Mouse (Mus musculus): Measurements from ENCODE around the gene Lrtm1.

The Lrtm1 gene

GRCm38 (mm10) chr14:29017883-29018282 is at the start of gene Lrtm1:
TSS of gene Lrtm1 (plus strand) at chr14:29018208.
- no peak for DNase-seq

GRCm38 (mm10) chr14:28969247-28969646 is 48.8 kb upstream of the Lrtm1 start:
- DNase-seq, result no peak

- DNase-seq, result no peak
Measured at GRCm38 (mm10) chr14:28972620-28973019, 45.4 kb upstream of the Lrtm1 start.

- no peak for DNase-seq
Measured at GRCm38 (mm10) chr14:28979230-28979629, 38.8 kb upstream of the Lrtm1 start.

GRCm38 (mm10) chr14:28980482-28980881 is 37.5 kb upstream of the Lrtm1 start:
- no peak for DNase-seq

- DNase-seq, result no peak
Measured at GRCm38 (mm10) chr14:28984276-28984675, 33.7 kb upstream of the Lrtm1 start.

- no peak for DNase-seq
Measured at GRCm38 (mm10) chr14:28988211-28988900, 29.7 kb upstream of the Lrtm1 start.

- DNase-seq, result no peak
Measured at GRCm38 (mm10) chr14:28996569-28996968, 21.4 kb upstream of the Lrtm1 start.

- DNase-seq, result no peak
Measured at GRCm38 (mm10) chr14:29005228-29005840, 12.7 kb upstream of the Lrtm1 start.

- DNase-seq, result no peak
Measured at GRCm38 (mm10) chr14:29009644-29010043, 8.4 kb upstream of the Lrtm1 start.

- no peak for DNase-seq
Measured at GRCm38 (mm10) chr14:29013161-29013560, 4.8 kb upstream of the Lrtm1 start.

GRCm38 (mm10) chr14:29014680-29015079 is 3.3 kb upstream of the Lrtm1 start:
- DNase-seq, result no peak

GRCm38 (mm10) chr14:29015896-29016295 is 2.1 kb upstream of the Lrtm1 start:
- DNase-seq, result no peak

- DNase-seq, result no peak
Measured at GRCm38 (mm10) chr14:29018316-29019000, 450 bp downstream of the Lrtm1 start.

- DNase-seq, result no peak
Measured at GRCm38 (mm10) chr14:29021295-29021694, 3.3 kb downstream of the Lrtm1 start.

GRCm38 (mm10) chr14:29023246-29023645 is 5.2 kb downstream of the Lrtm1 start:
- no peak for DNase-seq

- no peak for DNase-seq
Measured at GRCm38 (mm10) chr14:29025335-29025734, 7.3 kb downstream of the Lrtm1 start.

- no peak for DNase-seq
Measured at GRCm38 (mm10) chr14:29027276-29027675, 9.3 kb downstream of the Lrtm1 start.

- DNase-seq, result no peak
Measured at GRCm38 (mm10) chr14:29028391-29029106, 10.5 kb downstream of the Lrtm1 start.

- no peak for DNase-seq
Measured at GRCm38 (mm10) chr14:29029107-29029469, 11.1 kb downstream of the Lrtm1 start.

GRCm38 (mm10) chr14:29029896-29030420 is 11.9 kb downstream of the Lrtm1 start:
- DNase-seq, result no peak

GRCm38 (mm10) chr14:29030519-29030918 is 12.5 kb downstream of the Lrtm1 start:
- DNase-seq, result no peak

GRCm38 (mm10) chr14:29031858-29032395 is 13.9 kb downstream of the Lrtm1 start:
- DNase-seq, result no peak

Data from spleen, adult 18-20 months (tissue).